Mouse (Mus musculus) spleen, postnatal 4 days (tissue): Measurements from ENCODE around the gene Tradd.
"Not testable (repeated sequence)": the region's sequence is repeated elsewhere in the genome, so short reads cannot be mapped to it uniquely, and the experiment has no call there.

Experiments used
- DNase-seq, 2 experiments: peaks; one replicate each; pipeline ENCODE4 v3.0.0; 2022; ENCODE audit warnings: low spot score in 2 of 2

Tradd gene

DNA sequence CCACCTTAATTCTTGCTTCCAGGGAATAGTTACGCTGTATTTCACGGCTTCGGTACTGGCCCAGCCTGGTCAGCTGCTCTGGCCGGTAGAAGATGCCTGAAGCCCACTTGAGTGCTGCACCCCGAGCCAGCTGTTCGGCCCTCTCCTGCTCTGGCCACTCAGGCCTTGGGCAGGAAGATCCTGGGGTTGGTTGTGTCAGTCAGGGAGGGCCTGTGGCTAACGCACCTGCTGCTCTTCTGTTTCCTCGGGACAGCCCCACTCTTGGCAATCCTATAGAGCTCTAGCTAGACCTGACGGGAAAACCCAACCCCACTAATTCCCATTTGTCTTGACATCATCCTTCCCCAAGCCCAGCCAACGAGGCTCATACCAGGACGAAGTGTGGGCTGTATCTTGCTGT lies 30.8 kb upstream of the Tradd start:
- peak in 1 of 2 experiments; percentile 11 for DNase-seq

DNA sequence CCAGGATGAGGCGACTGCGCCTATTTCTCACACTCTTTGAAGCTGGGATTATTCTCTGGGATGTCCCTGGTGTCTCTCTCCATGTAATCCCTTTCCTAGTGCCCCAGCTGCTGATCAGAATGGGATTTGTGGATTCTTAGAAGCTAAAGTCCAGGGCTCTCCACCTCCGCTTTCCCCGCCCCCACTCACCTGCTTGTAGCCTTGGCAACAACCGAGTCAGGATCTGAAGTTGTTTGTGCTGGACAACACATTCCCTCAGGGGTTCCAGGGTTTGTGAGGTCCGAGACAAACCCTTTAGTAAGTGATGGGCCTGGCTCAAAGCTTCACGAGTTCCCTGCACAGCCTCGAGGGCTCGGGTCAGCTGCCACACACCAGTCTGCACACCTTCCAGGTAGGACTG lies 30.4 kb upstream of the Tradd start:
- no peak for DNase-seq

- peak in 1 of 2 experiments; percentile 19 for DNase-seq
Measured at GRCm38 (mm10) chr8:105293405-105293804, 29.0 kb upstream of the Tradd start.

GRCm38 (mm10) chr8:105292471-105292870 lies 28.1 kb upstream of the Tradd start:
- DNase-seq = no peak

DNA sequence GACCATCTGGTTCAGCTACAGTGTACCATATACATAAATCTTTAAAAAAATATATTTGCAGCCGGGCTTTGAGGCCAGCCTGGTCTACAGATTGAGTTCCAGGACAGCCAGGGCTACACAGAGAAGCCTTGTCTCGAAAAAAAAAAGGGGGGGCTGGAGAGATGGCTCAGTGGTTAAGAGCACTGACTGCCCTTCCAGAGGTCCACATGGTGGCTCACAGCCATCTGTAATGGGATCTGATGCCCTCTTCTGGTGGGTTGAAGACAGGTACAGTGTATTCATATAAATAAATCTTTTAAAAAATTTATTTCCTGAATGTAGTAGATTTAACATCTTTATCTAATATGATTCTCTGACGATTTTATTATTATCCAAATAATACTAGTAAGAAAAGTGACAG lies 27.4 kb upstream of the Tradd start:
- DNase-seq = peak in 1 of 2 experiments; percentile 13

DNA sequence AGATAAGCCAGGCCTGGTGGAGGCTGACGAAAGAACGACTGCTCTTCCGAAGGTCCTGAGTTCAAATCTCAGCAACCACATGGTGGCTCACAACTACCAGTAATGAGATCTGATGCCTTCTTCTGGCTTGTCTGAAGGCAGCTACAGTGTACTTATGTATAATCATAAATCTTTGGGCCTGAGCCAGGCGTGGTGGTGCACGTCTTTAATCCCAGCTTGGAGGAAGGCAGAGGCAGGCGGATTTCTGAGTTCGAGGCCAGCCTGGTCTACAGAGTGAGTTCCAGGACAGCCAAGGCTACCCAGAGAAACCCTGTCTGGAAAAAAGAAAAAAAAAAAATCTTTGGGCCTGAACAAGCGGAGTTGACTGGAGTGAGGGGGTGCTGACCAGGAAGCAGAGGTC lies 27.0 kb upstream of the Tradd start:
- DNase-seq = not testable (repeated sequence)

DNA sequence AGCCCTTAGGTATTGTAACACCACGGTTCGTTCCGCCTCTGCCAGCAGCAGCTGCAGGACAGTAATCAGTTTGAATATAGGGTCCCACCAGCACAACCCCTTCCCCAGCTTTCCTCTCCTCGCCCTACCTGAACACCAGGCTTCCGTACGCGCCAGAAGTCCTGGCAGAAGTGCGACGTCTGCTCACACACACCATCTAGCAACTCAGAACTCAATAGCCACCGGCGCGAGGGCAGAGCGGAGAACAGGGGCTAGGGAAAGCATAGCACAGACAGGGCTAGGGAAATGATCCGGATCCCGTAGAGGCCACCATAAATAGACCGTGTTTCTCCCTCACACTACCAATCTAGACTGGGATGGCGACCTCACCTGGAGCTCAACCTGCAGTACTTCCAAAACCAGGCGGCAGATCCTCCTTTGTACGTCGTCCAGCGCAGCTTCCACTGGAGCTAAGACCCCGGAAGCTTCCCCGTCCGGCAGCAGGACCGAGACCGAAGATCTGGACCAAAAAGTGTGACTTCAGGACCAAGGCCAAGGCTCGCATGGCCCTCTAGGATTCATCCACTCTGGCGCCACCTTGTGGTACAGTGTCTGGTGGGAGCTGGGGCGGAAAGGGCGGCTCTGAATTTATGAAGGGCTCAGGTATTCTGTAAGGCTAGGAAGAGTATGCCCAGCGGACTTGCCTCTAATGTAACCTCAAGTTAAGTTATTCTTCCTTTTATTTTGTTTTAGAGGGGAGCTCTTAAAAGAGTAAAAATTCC lies 26.3 kb upstream of the Tradd start:
- peak; percentile 91 to 99 for DNase-seq

GRCm38 (mm10) chr8:105289805-105290460 lies 25.5 kb upstream of the Tradd start, which contains the start of gene 4931428F04Rik:
4931428F04Rik (minus strand) TSS chr8:105289864.
- DNase-seq = no peak

DNA sequence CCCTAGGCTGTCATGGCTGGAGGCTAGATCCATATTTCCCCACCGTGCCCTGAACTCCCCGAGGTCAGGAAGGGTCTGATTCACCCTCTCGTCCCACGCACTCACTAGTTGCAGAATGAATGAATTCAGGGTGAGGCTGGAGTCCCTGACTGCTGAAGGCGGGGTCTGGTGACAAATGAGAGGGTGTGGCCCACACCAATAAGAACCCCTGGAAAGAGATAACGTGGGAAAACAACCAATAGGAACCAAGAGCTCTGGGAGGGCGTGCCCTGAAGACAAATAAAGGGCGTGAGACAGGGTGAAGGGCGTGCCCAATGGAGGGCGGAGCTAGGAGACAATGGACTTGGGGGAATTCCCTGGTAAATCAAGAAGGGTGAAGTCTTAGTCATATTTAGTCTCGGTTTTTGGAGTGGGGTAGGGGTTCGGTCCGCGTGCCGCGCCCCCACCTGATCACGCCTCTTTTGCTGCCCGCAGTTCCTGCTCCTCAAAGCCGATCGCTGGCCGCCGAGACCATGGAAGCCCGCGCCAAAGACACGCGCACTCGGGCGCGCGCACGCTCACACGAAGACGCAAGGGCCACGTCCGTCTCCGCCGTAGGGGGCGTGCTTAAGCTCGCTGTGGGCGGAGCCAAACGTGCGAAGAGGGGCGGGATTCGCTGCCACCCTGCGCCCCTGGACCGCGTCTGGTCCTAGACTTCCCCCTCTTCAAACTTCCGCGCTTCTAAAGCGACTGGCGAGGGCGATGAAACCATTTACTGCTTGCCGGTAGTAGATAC lies 24.7 kb upstream of the Tradd start:
- DNase-seq = peak; percentile 91 to 95

GRCm38 (mm10) chr8:105288231-105288630 lies 23.8 kb upstream of the Tradd start:
- no peak for DNase-seq

DNA sequence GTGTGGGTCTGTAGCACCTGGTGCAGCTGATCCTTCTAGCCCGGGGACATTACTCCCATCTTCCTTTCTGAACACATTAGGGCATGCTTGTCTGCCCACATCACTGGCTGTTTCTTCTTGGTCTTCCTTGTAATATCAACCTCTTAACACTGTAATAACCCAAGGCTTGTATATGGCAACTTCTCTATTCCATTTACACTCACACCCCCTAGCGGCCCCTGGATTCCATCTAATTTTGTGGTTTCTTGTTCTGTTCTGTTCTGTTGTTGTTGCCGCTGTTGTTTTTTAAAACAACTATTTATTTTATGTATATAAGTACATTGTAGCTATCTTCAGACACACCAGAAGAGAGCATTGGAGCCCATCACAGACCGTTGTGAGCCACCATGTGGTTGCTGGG lies 22.5 kb upstream of the Tradd start:
- no peak for DNase-seq

DNA sequence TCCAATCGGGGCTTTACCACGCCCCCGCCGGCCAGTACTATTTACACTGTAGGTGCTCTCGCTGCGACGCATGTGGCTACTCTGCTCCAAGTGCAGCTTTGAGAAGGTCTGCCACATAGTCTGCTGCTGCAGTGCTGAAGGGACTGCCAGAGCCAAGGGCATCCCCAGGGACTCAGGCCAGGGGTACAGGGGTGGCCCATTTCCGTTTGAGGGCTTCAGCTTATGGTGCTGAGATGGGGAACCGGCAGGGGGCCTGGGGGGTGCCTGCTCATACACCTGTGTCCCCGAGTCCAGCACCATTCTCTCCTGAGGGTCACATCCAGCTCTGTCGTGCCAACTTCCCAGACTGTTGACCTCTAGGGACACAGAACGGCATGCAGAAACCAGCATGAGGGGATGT lies 21.1 kb upstream of the Tradd start:
- peak in 1 of 2 experiments; percentile 12 for DNase-seq

DNA sequence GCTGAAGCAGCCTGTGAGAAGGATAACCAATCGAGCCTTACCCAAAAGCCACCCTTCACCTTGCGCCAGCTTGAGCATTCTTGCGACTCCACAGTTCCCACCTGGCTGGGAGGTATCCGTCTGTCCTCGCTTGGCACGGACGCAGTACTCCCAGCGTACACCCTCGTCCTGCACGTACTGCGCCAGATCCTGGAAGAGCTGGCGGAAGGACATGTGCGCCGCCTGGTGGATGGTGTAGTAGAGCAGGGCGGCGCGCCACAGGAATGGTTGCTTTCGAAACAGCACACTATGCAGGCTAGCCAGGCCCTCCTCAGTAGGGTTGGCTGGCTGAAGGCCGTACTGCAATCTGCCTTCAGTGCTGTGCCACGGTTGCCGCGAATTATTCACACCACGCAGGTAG lies 18.7 kb upstream of the Tradd start:
- peak; percentile 55 to 82 for DNase-seq

DNA sequence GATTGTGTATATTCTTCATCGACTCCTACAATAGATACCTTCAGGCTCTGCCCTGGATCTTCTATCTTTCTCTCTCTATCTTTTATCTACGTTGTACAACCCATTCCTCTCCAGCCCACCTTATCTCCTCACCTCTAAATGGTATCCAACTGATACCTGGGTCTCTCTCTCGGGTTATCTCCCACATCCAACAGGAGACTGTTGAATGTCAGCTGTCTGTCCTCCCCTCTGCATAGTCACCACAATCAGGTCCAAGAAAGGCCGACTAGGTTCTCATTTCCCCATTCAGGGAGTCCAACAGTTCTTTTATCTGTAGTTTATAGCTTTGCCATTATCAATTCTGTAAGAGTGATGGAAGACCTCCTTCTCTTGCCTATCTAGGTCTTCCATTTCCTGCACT lies 17.8 kb upstream of the Tradd start:
- DNase-seq = no peak

DNA sequence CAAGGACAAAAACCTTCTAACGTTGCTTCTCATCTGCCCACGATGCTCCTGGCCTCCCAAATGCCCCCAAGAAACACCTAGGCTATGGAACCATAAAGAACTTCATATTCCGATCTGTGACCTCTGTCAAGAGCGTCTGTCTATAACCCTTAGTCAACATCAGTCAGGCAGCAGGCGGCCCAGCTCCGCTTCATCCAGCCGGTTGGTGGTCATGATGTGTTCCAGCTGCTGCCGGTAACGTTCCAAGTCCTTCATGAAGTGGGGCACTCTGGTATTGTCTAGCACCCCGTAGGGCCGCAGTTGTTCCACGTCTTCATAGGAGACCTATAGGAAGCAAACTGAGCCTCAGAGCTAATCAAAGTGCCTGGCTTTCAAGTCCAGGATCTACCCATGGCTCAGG lies 17.4 kb upstream of the Tradd start:
- DNase-seq = no peak

GRCm38 (mm10) chr8:105280567-105280966 lies 16.2 kb upstream of the Tradd start:
- no peak for DNase-seq

GRCm38 (mm10) chr8:105278911-105279334 lies 14.5 kb upstream of the Tradd start:
- DNase-seq = peak; percentile 55 to 73

DNA sequence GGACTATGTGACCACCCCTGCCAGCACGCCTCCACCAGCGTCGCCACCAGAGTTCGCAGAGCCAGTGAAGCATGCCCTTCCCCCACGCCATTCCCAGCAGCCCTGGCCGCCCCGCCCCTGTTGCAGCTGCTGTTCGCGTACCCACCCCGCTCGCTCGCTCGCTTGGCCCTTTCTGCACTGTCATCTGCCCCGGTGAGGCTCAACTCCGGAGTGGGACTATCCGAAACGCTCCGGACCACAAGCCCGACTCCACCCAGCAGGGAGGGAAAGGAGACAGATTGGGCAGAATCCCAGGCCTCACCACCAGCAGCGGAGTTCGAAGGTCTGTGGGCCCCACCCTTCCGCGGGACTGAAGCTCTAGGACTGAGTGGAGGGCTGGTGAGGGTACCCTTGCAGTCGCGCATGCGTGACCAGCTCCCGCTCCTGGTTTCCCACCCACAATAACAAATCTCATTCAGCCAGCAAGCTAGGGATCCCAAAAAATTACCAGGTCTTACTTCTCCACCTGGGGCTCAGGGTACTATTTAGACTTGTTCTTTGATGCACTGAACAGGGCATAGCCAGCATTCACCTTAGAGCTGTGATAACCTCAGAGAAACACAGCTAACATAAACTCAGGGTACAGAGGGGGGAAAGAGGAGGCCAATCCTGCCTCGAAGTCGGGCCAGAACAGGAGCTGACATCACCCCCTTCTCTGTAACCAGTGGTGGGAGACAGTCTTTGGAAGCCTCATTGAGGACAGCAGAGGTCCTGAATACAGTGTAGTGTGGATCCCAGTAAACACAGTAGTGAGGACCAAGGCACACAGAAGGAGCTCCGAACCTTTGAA lies 12.1 kb upstream of the Tradd start:
- no peak for DNase-seq

GRCm38 (mm10) chr8:105275840-105276239 lies 11.4 kb upstream of the Tradd start, which contains the start of gene Nol3:
Nol3 (plus strand) TSS chr8:105276140.
- DNase-seq = no peak

DNA sequence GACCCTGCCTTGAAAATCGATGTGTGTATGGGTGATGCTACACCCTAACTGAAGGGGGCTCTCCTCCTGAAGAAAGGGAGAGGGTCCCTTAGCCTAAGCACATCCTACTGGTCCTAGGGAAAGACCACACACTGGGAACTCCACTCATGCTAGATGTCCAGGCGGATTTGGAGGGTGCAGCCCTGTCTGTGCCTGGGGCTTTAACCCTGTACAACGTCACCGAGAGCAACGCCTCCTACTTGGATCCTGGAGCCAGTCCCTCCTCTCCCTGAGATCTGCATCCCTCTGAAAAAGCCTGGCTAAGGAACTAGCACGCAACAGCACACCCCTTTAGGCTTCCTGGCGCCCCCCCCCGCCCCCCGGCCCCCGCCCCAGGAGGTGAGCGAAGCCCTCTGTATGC lies 11.0 kb upstream of the Tradd start:
- DNase-seq = no peak

GRCm38 (mm10) chr8:105270916-105271186 lies 6.4 kb upstream of the Tradd start:
- no peak for DNase-seq
